Mouse (Mus musculus): ENCODE results near the gene Dhx16.

DNA sequence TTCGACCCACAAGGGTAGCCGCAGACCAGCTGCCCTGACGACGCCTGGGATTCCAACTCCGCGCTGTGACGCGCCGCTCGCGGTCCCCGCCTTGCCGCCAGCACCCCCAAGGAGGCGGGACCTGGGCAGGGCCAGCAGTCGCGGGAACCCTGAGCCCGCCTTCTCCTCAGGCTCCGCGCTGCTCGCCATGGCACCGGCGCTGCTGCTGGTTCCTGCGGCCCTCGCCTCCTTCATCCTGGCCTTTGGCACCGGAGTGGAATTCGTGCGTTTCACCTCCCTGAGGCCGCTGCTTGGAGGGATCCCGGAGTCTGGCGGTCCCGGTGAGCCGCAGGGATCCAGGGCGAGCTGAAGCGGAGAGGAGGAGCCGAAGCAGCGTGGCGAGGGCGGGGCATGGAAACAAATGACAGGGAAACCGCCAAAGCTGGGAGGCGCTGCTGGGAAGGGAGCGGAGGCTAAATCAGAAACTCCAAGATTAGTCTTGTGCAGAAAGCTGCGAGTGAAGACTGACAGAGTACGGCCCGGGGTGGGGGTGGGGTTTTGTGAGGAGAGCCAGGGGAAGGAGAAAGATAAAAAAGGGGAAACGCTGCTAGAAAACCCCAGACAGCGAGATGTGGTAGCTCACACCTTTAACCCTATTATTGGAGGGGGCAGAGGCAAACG lies 18.3 kb upstream of the Dhx16 start, which contains the start of gene Nrm:
- TF ChIP-seq GATA1 (IDR thresholded peaks at IDR 0.05; ENCODE audit: borderline replicate concordance, low read length) (no peak), FLI1 (IDR thresholded peaks at IDR 0.05; ENCODE audit: low read length) (no peak)

Measured in megakaryocyte, embryonic 14.5 days (primary cell).